Mouse (Mus musculus) liver, postnatal 0 days (tissue): ENCODE measurements at regions not wholly inside any gene's neighbourhood (a gene's known extent, or its start where the extent isn't known, plus 50 kb on each side); places are given as distances from the start of the nearest gene placed in this dataset.

Source experiments
- CTCF ChIP-seq: sonication (generic); IDR thresholded peaks from 2 replicates; pipeline ENCODE4 v1.5.1; 2016; ENCODE audit warnings: antibody characterized with exemption, low read depth
- EP300 ChIP-seq: IDR thresholded peaks from 2 replicates; pipeline ENCODE4 v1.6.1; 2016; ENCODE audit warnings: antibody characterized with exemption, low read depth, mild to moderate bottlenecking

DNA sequence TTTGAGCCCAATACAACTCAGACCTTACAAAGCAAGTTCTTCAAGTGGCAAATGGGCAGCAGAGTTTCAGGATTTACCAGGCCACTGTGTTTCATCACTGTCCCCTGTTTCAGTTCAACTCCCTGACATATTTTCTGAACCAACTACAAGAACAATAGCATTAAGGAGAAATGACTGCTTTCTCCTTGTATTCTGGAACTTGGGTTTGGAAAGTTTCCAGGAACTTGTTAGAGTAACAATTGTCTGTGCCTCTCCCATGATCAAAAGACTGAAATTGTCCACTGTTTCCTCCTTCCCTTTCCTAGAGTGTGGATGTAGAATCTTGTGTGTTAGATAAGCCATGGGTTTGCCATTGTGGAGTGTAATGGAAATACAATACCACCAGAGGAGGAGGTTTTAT is 893.1 kb upstream of the Tenm2 start:
- TF ChIP-seq CTCF (no peak), EP300 (no peak)
